Mouse (Mus musculus) cerebellum, adult 18-20 months (tissue): ENCODE results near the gene Ltc4s.

Source experiments
- DNase-seq, 2 experiments: peaks; one replicate each; pipeline ENCODE4 v3.0.0; 2021

Gene Ltc4s

DNA sequence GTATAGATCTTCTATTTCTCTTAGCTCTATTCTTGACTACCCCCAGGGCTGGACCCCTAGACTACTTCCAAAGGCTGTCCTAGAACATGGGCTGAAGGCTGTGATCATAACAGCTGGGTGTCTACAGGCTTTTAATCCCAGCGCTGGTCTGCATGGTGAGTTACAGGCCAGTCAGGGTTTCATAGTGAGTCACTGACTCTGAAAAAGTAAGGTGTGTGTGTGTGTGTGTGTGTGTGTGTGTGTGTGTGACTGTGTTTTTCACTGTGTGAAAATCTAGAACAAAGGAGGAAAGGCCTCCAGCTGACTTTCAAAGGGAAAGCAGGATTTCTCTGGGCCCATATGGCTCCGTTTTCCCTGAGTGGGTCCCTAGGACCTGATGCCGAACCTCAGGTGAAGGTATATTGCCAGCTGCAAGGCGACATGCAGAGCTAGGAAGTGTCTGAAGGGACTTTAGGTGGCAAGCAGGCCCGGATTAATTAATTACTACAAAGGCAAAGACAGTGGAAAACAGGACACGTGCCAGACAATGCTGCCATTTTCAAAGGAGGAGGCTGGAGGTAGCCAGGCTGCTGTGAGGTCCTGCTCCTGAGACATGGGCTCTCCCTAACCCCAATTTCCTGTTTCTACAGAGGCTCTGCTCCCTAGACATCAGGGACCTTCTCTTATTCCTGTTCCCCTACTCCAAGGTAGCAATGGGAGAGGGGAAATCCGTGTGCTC is 15.7 kb downstream of the Ltc4s start:
- DNase-seq: no peak

DNA sequence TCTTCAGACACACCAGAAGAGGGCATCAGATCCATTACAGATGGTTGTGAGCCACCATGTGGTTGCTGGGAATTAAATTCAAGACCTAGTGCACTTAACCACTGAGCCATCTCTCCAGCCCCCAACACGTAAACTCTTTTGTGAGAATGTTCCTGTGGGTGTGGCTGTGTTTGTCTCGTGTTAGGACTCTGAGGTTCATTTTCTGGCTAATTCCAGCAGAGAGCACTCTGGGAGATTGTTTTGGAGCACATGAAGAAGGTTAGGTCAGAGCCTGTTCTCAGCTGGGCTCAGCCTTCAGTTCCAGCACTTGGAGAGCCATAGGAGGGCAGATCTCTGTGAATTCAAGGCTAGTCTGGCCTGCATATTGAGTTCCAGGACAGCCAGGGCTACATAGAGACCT is 18.6 kb downstream of the Ltc4s start:
- no peak for DNase-seq

DNA sequence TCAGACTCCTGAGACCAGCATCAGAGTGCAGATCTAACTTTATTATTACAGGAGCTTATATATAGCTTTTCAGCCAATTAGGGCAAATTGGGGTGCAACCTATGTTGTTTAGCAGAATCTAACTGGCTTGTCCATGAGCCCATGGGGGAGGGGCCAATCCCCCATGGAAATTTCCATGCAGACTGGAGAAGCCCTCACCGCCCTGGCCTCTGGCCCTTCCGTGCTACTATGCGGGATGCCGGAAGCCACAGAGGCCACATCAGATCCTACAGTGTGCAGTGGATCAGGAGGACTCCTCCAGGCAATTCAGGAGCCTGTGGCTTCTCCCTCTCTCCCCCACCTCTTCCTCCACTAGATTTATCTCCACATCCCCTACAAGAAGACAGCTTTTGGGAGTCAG is 20.6 kb downstream of the Ltc4s start:
- no peak for DNase-seq

- no peak for DNase-seq
These were observed 21.6 kb downstream of the Ltc4s start for GRCm38 (mm10) chr11:50216724-50217366.

GRCm38 (mm10) chr11:50215633-50216032 is 22.8 kb downstream of the Ltc4s start:
- DNase-seq: no peak

DNA sequence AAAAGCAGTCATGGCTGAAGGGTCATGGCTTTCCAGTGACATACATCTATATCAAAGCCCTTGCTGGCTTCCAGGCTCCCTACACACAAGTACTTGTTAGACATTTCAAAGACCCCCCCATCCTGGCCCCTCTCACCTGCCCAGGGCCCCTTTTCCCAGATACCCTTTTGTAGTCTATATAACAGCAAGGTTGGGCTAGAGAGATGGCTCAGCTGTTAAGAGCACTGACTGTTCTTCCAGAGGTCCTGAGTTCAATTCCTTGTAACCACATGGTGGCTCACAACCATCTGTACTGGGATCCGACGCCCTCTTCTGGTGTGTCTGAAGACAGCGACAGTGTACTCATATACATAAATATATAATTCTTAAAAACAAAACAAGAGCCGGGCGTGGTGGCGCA is 23.8 kb downstream of the Ltc4s start:
- no peak for DNase-seq

DNA sequence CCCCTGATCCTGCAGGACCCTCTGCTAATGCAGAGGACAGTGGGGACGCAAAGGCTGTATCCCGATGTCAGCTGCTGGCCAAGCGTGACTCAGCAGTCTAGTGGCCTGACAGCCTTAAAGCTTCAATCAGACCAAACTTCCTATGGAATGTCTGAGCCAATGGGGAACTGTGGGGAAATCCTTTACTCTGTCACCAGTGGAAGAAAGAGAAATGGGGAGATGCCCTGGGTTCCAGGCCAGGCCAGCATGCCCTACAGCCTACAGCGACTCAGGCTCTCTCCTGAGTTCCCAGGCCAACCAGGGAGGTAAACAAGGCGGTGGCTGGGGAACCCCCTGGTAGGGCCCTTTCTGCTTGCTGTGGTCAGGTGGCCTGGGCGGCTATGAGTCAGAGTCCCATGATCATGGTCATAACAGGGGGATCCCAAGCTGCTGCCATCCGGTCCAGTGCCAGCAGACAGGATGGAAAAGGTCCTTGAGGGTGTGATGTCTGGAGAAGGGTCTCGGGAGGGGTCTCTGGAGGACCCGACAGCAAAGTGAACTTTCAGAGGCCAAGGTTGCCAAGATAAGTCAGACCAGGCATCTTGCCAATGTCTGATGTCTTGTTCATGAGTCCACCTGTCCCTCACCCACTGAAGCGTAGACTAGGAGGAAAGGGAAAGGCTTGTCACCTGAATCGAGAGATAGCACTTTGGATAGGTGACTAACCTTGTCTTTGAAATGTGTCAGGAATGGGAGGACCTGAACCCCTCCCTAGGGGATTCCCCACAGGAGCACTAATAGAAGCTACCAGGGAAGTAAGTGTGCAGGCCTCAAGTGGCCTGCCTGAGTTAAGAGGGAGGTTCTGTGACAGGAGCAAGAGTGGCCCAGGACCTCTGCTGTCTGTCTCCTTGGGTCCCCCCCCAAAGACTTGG is 25.3 kb downstream of the Ltc4s start:
- peak; percentile 62 to 73 for DNase-seq

GRCm38 (mm10) chr11:50212060-50212739 is 26.2 kb downstream of the Ltc4s start:
- DNase-seq: no peak

DNA sequence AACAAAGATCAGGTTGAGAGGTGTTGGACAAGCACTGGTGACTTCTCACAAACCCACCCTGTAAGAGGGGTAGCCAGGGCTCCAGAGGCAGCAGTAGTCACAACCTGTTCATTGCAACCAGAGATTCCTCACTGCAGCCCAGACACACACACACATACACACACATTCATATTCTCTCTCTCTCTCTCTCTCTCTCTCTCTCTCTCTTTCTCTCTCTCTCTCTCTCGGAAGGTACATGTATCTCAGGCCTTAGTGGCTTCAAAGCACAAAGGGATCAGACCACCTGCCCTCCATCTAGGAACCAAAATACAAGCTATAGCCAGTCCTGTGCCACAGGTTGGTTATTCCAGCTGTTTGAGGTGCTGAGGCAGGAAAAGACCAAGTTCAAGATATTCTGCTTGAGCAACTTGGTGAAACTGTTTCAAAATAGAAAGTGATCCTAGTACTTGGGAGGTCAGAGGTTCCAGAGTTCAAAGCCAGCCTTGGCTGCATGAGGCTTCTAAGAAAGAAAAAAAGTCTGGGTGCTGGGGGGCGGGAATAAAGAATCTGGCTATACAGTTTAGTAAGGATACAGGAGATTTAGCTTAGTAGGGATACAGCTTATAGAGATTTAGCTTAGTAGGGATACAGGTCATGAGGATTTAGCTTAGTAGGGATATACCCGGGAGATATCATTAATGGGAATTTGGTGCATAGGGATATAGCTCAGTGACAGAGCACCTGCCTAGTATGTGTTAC is 26.9 kb downstream of the Ltc4s start:
- DNase-seq: no peak

GRCm38 (mm10) chr11:50210505-50211151 is 27.8 kb downstream of the Ltc4s start, which contains the start of the genes Sqstm1 and Mgat4b:
Sqstm1 (minus strand) TSS chr11:50210827.
Mgat4b (plus strand) TSS chr11:50210890.
- peak; percentile 59 to 86 for DNase-seq

DNA sequence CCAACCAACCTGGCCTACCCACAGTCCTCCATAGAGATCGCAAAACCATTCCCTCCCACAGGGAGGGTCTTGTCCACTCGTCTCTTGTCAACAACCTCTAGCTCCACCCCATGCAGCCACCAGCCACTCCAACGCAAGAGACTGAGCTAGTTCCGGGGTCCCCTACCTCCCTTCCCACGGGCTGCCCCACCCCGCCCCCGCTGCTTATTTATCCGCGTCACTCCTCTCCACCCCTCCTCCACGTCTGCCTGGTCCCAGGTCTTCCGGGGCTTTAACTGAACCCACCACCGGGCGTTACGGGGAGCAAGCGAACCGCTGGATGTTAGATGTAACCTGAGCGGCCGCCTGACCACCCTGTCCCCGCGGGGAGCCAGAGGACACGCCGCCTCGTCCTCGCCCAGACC is 28.3 kb downstream of the Ltc4s start:
- peak; percentile 85 to 94 for DNase-seq

DNA sequence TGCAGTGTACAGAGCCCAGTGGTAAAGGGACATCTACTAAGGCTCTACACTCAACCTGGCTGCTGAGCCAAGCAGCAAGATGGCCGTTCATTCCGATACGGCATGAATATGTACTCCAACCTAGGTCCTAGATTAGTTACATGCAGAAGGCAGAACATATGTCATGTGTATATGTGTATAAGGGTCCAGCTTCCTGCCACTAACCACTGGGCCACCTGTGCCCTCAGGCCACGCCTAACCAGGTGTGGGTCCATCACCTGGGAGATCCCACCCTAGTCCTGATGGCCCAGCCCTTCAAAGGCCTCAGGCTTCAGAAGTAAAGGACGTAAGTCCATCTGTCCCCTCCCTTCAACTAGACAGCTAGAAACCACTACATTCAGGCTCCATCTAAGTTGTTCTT is 30.4 kb downstream of the Ltc4s start:
- DNase-seq: no peak

DNA sequence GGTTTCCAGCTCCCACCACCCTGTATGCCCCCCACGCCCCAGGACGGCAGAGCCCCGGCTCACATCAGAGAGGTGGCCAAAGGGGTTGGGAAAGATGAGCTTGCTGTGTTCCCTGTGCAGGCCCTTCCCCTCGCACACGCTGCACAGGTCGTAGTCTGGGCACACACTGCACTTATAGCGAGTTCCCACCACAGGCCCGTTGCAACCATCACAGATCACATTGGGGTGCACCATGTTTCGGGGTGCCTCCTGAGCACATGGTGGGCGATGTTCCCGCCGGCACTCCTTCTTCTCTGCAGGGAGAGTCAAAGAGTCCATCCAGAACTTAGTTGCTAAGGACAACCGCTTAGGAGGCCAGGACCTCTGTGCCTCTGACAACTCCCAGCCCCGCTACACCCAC is 31.1 kb downstream of the Ltc4s start:
- no peak for DNase-seq

DNA sequence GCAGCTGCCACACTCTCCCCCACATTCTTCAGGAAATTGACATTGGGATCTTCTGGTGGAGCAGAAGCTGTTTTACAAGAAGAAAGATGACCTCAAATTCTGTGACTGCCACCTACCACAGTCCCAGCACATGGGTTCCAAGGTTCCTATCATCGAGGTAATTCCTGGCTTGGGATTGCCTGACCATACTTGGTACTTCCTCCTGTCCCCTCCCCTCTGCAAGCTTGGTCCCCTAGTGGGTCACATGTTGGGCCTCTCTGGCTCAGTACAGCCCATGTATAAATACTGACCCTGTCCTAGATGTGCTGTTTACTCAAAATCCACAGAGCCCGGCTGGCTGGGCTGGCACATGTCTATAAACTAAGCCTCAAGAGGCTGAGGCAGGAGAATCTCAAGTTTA is 32.4 kb downstream of the Ltc4s start:
- no peak for DNase-seq

DNA sequence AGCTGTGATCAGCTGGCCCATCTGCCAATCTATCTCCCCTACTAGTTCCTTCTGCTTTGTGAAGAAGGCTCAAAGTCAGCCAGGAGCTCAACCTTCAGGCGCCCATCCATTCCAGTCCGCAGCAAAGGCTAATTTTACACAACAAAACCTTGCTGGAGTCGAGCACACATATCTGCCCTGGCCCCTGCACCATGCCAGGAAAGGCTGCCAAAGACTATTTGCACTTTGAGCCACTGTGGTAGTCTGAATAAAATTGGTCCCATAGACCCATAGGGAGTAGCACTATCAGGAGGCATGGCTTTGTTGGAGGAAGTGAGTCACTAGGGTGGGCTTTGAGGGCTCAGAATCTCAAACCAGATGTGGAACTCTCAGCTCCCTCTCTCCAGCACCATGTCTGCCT is 33.0 kb downstream of the Ltc4s start:
- no peak for DNase-seq

- DNase-seq: no peak
These were observed 35.1 kb downstream of the Ltc4s start for GRCm38 (mm10) chr11:50203302-50203827.

- no peak for DNase-seq
These were observed 36.8 kb downstream of the Ltc4s start for GRCm38 (mm10) chr11:50201590-50201989.

GRCm38 (mm10) chr11:50200613-50201012 is 37.8 kb downstream of the Ltc4s start:
- no peak for DNase-seq

GRCm38 (mm10) chr11:50198916-50199315 is 39.5 kb downstream of the Ltc4s start:
- no peak for DNase-seq

GRCm38 (mm10) chr11:50198219-50198846 is 40.1 kb downstream of the Ltc4s start:
- no peak for DNase-seq

DNA sequence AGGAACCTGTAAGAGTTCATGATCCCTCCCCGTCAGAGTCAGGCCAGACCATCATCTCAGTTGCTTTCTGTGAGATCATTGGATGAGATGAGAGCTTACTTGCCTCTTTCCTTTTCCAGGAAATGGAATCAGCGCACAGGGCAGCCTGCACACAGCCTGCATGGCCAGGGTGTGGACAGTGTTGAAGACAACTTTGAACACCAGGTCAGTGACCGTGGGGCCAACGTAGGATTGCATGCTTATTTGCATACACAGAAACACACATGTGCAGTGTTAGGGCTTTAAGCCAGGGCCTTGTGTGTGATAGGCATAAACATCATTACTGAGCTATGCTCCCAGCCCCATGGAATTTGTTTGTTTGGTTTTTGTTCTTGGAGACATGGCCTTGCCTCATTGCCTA is 40.9 kb downstream of the Ltc4s start:
- DNase-seq: no peak
